Mouse (Mus musculus) right cerebral cortex, adult 18-20 months (tissue): ENCODE results near the gene Dock9.
A peak's percentile ranks its signal among the peaks of the same experiment; 100 is the strongest.
"Not testable (repeated sequence)": the region's sequence is repeated elsewhere in the genome, so short reads cannot be mapped to it uniquely, and the experiment has no call there.

Experiments
- DNase-seq: peaks from one replicate; pipeline ENCODE4 v3.0.0; 2022; ENCODE audit warnings: mixed read lengths

Gene Dock9

GRCm38 (mm10) chr14:121659061-121659824, 138.4 kb downstream of the Dock9 start:
- no peak for DNase-seq

- DNase-seq = no peak
These were observed 139.1 kb downstream of the Dock9 start for GRCm38 (mm10) chr14:121658537-121658936.

GRCm38 (mm10) chr14:121657633-121658032, 140.0 kb downstream of the Dock9 start:
- no peak for DNase-seq

GRCm38 (mm10) chr14:121656912-121657311, 140.7 kb downstream of the Dock9 start:
- no peak for DNase-seq

GRCm38 (mm10) chr14:121654977-121655376, 142.7 kb downstream of the Dock9 start:
- no peak for DNase-seq

GRCm38 (mm10) chr14:121654416-121654967, 143.1 kb downstream of the Dock9 start:
- DNase-seq = no peak

- DNase-seq = no peak
These were observed 143.9 kb downstream of the Dock9 start for GRCm38 (mm10) chr14:121653717-121654116.

GRCm38 (mm10) chr14:121653241-121653640, 144.4 kb downstream of the Dock9 start:
- DNase-seq = no peak

- DNase-seq = no peak
These were observed 149.0 kb downstream of the Dock9 start for GRCm38 (mm10) chr14:121648581-121649060.

GRCm38 (mm10) chr14:121647693-121648092, 149.9 kb downstream of the Dock9 start:
- no peak for DNase-seq

GRCm38 (mm10) chr14:121646617-121647016, 151.0 kb downstream of the Dock9 start:
- peak; percentile 12 for DNase-seq

GRCm38 (mm10) chr14:121644302-121644701, 153.3 kb downstream of the Dock9 start:
- DNase-seq = no peak

- DNase-seq = no peak
These were observed 156.4 kb downstream of the Dock9 start for GRCm38 (mm10) chr14:121641271-121641670.

GRCm38 (mm10) chr14:121636935-121637510, 160.6 kb downstream of the Dock9 start:
- peak; percentile 61 for DNase-seq

- peak; percentile 28 for DNase-seq
These were observed 162.8 kb downstream of the Dock9 start for GRCm38 (mm10) chr14:121634736-121635430.

- no peak for DNase-seq
These were observed 163.4 kb downstream of the Dock9 start for GRCm38 (mm10) chr14:121634093-121634735.

GRCm38 (mm10) chr14:121631934-121632333, 165.7 kb downstream of the Dock9 start:
- no peak for DNase-seq

- no peak for DNase-seq
These were observed 170.9 kb downstream of the Dock9 start for GRCm38 (mm10) chr14:121626741-121627140.

GRCm38 (mm10) chr14:121623996-121624542, 173.6 kb downstream of the Dock9 start:
- not testable (repeated sequence) for DNase-seq

GRCm38 (mm10) chr14:121621806-121622205, 175.8 kb downstream of the Dock9 start:
- no peak for DNase-seq

- no peak for DNase-seq
These were observed 177.1 kb downstream of the Dock9 start for GRCm38 (mm10) chr14:121620567-121620966.

GRCm38 (mm10) chr14:121620157-121620556, 177.5 kb downstream of the Dock9 start:
- no peak for DNase-seq
